Mouse (Mus musculus) ES-E14 (cell line): Measurements from ENCODE around the gene Cdc42bpb. TPM values are rescaled to one million over a fixed set of nuclear protein-coding genes. Genes with fewer than 3 reads are reported as not detected.

Experiments
- DNase-seq: peaks from one replicate; pipeline ENCODE4 v3.0.0-alpha.2; 2013; ENCODE audit warnings: low read depth, low spot score
- H3K27ac ChIP-seq: 2 replicates; pipeline ENCODE4 v1.5.1; 2012; ENCODE audit warnings: low read depth, mild to moderate bottlenecking, low read length, moderate library complexity, mixed read lengths; ENCODE audit not compliant: poor library complexity, insufficient read depth, severe bottlenecking
- H3K36me3 ChIP-seq: 2 replicates; pipeline ENCODE4 v1.6.1; 2012; ENCODE audit warnings: mild to moderate bottlenecking, low read length, moderate library complexity, mixed read lengths; ENCODE audit not compliant: control insufficient read depth, poor library complexity, insufficient read depth, severe bottlenecking
- H3K4me1 ChIP-seq, 2 experiments: fragments of 150-350 bp in 1 of 2; sonication (generic) in 1 of 2; 2 replicates each; pipeline ENCODE4 v1.6.1; 2012; ENCODE audit warnings: low read length in 2 of 2, mild to moderate bottlenecking in 1 of 2, mixed read lengths in 1 of 2; ENCODE audit not compliant: control insufficient read depth in 2 of 2, insufficient read depth in 2 of 2, poor library complexity in 1 of 2
- H3K4me3 ChIP-seq, 2 experiments: fragments of 150-350 bp in 1 of 2; sonication (generic) in 1 of 2; 2 replicates each; pipeline ENCODE4 v1.5.1; 2012; ENCODE audit warnings: low read length in 2 of 2, low read depth in 1 of 2, mild to moderate bottlenecking in 1 of 2, mixed read lengths in 1 of 2; ENCODE audit not compliant: insufficient read depth in 1 of 2, poor library complexity in 1 of 2, severe bottlenecking in 1 of 2
- H3K9ac ChIP-seq: 2 replicates; pipeline ENCODE4 v1.6.1; 2012; ENCODE audit warnings: low read depth, mild to moderate bottlenecking, low read length, mixed read lengths; ENCODE audit not compliant: poor library complexity, insufficient read depth, severe bottlenecking
- H3K9me3 ChIP-seq: fragments of 150-350 bp; sonication (generic); 2 replicates; pipeline ENCODE4 v1.6.1; 2012; ENCODE audit warnings: low read depth, mild to moderate bottlenecking, low read length; ENCODE audit not compliant: control insufficient read depth, insufficient read depth
- CHD2 ChIP-seq: IDR thresholded peaks from 2 replicates; pipeline ENCODE4 v1.6.1; 2014; ENCODE audit warnings: mild to moderate bottlenecking, low read depth, low read length, inconsistent platforms
- HCFC1 ChIP-seq: IDR thresholded peaks from 2 replicates; pipeline ENCODE4 v1.6.1; 2012; ENCODE audit warnings: low read length, inconsistent platforms, borderline replicate concordance; ENCODE audit not compliant: insufficient read depth
- MAFK ChIP-seq: IDR thresholded peaks from 2 replicates; pipeline ENCODE4 v1.6.1; 2014; ENCODE audit warnings: mild to moderate bottlenecking, low read depth, low read length, inconsistent platforms; ENCODE audit not compliant: insufficient read depth
- ZC3H11A ChIP-seq: IDR thresholded peaks from 2 replicates; pipeline ENCODE4 v1.6.1; 2012; ENCODE audit warnings: low read depth, mild to moderate bottlenecking, inconsistent platforms, low read length, borderline replicate concordance
- ZNF384 ChIP-seq: IDR thresholded peaks from 2 replicates; pipeline ENCODE4 v1.6.1; 2012; ENCODE audit warnings: low read depth, low read length, inconsistent platforms
- in situ Hi-C, 2 experiments: fragments of 600-800 bp; cut with MboI; formaldehyde crosslinking; loops; one replicate each; pipeline ENCODE4 v1.15.1; 2025; ENCODE audit warnings: low sequenced_read_pairs in 2 of 2, inconsistent platforms in 1 of 2; ENCODE audit not compliant: unreplicated experiment in 2 of 2
- total RNA-seq: library from RNA; depleted of rRNA; stranded (reverse); fragments of 300-350 nt; gene quantifications from 2 replicates; pipeline ENCODE4 v1.2.3, GENCODE M21; 2012

Gene Cdc42bpb
- total RNA-seq, 1 experiment = 63.7 TPM

GRCm38 (mm10) chr12:111324536-111324935, 53.0 kb downstream of the Cdc42bpb start:
- in situ Hi-C loops = no loop called here
- H3K36me3 ChIP-seq = peaks cover 60% of the 10 kb centered on the region

DNA sequence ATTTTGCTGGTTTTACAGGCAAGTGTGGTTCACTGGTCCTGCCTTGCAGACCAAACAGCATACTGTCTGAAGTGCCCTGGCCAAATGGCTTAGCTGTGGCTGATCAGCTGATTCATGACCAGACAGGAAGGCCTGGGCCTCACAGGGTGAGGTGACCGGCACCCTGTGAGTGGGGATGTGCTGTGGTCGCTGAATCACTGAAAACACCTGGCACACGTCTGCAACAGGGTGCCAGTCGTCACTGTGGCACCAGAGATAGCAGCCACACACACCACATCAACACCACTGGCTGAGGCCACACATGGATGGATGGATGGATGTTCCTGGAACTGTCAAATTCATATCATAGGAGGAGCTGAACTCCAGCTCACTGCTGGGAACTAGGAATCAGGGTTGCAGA, 54.1 kb downstream of the Cdc42bpb start:
- H3K4me1 ChIP-seq = peaks cover 0 to 2% of the 10 kb centered on the region in 2 experiments; a peak in 1 of 4 replicates
- H3K9me3 ChIP-seq = no peaks in the 10 kb centered on the region
- H3K27ac ChIP-seq = no peak overlapping the region
- no peak for DNase-seq
- no peak overlapping the region for H3K4me3 ChIP-seq
- TF ChIP-seq CHD2 (no peak), ZC3H11A (no peak)
- peaks cover 71% of the 10 kb centered on the region for H3K36me3 ChIP-seq
- H3K9ac ChIP-seq = no peak overlapping the region
- in situ Hi-C loops = no loop called here

More at GRCm38 (mm10) chr12:111324536-111324935, 53.0 kb downstream of the Cdc42bpb start:
- no peak overlapping the region for H3K4me3 ChIP-seq
- peaks cover 0 to 2% of the 10 kb centered on the region in 2 experiments; a peak in 1 of 4 replicates for H3K4me1 ChIP-seq
- no peak for TF ChIP-seq MAFK
- H3K9me3 ChIP-seq = no peaks in the 10 kb centered on the region
- H3K27ac ChIP-seq = no peak overlapping the region
- DNase-seq = no peak
- H3K9ac ChIP-seq = no peak overlapping the region

- Histone ChIP-seq H3K36me3 (peaks cover 74% of the 10 kb centered on the region), H3K9me3 (no peaks in the 10 kb centered on the region)
- in situ Hi-C loops = no loop called here
Measured at GRCm38 (mm10) chr12:111321832-111322231, 55.7 kb downstream of the Cdc42bpb start.

GRCm38 (mm10) chr12:111320549-111320948, 57.0 kb downstream of the Cdc42bpb start:
- Histone ChIP-seq H3K4me3 (no peak overlapping the region), H3K36me3 (peaks cover 69% of the 10 kb centered on the region), H3K9me3 (no peaks in the 10 kb centered on the region), H3K4me1 (peaks cover 0 to 2% of the 10 kb centered on the region in 2 experiments; a peak in 1 of 4 replicates), H3K9ac (no peak overlapping the region), H3K27ac (no peak overlapping the region)
- no peak for DNase-seq
- TF ChIP-seq ZC3H11A = no peak
- TF ChIP-seq CHD2 = no peak
- TF ChIP-seq ZNF384 = no peak
- TF ChIP-seq MAFK = no peak
- TF ChIP-seq HCFC1 = no peak
- in situ Hi-C loops = no loop called here

More at GRCm38 (mm10) chr12:111321832-111322231, 55.7 kb downstream of the Cdc42bpb start:
- H3K4me1 ChIP-seq = peaks cover 0 to 2% of the 10 kb centered on the region in 2 experiments; a peak in 1 of 4 replicates
- no peak for DNase-seq
- TF ChIP-seq CHD2 (no peak), ZNF384 (no peak)
- H3K27ac ChIP-seq = no peak overlapping the region
- no peak overlapping the region for H3K9ac ChIP-seq
- no peak overlapping the region for H3K4me3 ChIP-seq

DNA sequence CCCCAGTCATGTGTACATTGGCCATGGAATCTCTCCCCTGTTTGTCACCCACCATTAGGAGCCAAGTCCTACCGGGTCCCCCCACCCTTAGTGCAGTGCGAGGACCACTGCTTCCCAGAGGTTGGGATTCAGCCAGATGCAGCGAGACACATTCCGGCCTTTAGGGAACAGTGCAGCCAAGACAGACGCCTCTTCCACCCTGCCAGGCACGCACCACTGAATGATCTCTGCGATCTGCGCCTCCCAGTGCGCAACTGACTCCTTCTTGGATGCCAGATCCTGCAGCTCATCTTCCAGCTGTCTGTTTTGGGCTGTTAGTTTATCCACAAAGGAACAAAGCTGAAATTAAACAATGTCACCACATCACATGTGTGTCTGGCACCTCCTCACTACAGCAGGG, 59.8 kb downstream of the Cdc42bpb start:
- Histone ChIP-seq H3K4me1 (peaks cover 0 to 2% of the 10 kb centered on the region in 2 experiments; a peak in 1 of 4 replicates), H3K36me3 (peaks cover 71% of the 10 kb centered on the region), H3K4me3 (no peak overlapping the region), H3K9me3 (no peaks in the 10 kb centered on the region), H3K27ac (no peak overlapping the region), H3K9ac (no peak overlapping the region)
- no peak for DNase-seq
- TF ChIP-seq ZNF384 (no peak), HCFC1 (no peak), CHD2 (no peak)
- in situ Hi-C loops = no loop called here
